Mouse (Mus musculus): ENCODE results near the gene Rtn1.

DNA sequence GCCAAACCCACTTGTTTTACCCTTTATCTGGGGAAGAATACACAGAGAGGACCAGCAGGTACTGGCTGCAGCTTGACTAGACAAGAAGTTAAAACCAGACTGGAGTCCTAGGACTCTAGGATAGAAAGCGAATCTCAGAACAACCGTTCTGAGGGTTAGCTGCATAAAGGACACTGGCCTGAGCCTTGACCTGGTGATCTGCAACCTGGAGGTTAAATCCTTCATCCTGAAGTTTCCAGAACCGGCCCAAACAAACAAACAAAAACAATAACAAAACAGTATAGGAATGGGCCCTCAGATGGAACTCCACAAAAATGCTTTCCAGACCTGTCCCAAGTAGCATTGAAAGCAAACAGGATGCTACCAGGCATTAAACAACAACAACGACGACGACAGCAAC is at the start of gene Rtn1:
- TF ChIP-seq CTCF (IDR thresholded peaks at IDR 0.05; ENCODE audit: low read depth, low read length): no peak
- no peak for TF ChIP-seq GATA2 (IDR thresholded peaks at IDR 0.05; ENCODE audit: borderline replicate concordance, low read depth, low read length)
- no peak for TF ChIP-seq TAL1 (conservative IDR thresholded peaks at IDR 0.05; ENCODE audit: low read depth, low read length)
- TF ChIP-seq GATA1 (IDR thresholded peaks at IDR 0.05; ENCODE audit: borderline replicate concordance, low read length): no peak
